Mouse (Mus musculus) cortical plate, adult 2 months (tissue): Measurements from ENCODE around the gene Cstf2t. TPM values are rescaled to one million over a fixed set of nuclear protein-coding genes. Genes with fewer than 3 reads are reported as not detected.

Experiments
- H3K27ac ChIP-seq: fragments of 200-500 bp; 2 replicates; pipeline ENCODE4 v1.5.1; 2012; ENCODE audit warnings: low read length, control low read depth, inconsistent platforms; ENCODE audit not compliant: insufficient read depth
- H3K4me1 ChIP-seq: fragments of 200-500 bp; 2 replicates; pipeline ENCODE4 v1.6.1; 2011; ENCODE audit warnings: low read length; ENCODE audit not compliant: control insufficient read depth, insufficient read depth
- H3K4me3 ChIP-seq: fragments of 200-500 bp; 2 replicates; pipeline ENCODE4 v1.5.1; 2011; ENCODE audit warnings: mild to moderate bottlenecking, low read length, control low read depth; ENCODE audit not compliant: insufficient read depth
- CTCF ChIP-seq: fragments of 200-500 bp; IDR thresholded peaks from 2 replicates; pipeline ENCODE4 v1.5.1; 2011; ENCODE audit warnings: mild to moderate bottlenecking, control low read depth, low read length; ENCODE audit not compliant: insufficient read depth; ENCODE audit errors: extremely low read depth
- POLR2A ChIP-seq: fragments of 200-500 bp; IDR thresholded peaks from 2 replicates; pipeline ENCODE4 v1.6.1; 2011; ENCODE audit warnings: mild to moderate bottlenecking, low read length, control low read depth; ENCODE audit not compliant: insufficient read depth; ENCODE audit errors: extremely low read depth
- polyA plus RNA-seq: library from polyadenylated mRNA; depleted of rRNA; stranded (reverse); fragments of >200 nt; gene quantifications from 2 replicates; pipeline ENCODE4 v1.2.3, GENCODE M21; 2012

Cstf2t gene
- polyA plus RNA-seq, 1 experiment = 39.2 TPM

- H3K27ac ChIP-seq = no peak overlapping the region
- H3K4me1 ChIP-seq = 0 out of 2 replicates have a peak, but pooled peaks cover 1% of the 10 kb centered on the region
- no peak overlapping the region for H3K4me3 ChIP-seq
- no peak for TF ChIP-seq POLR2A
- no peak for TF ChIP-seq CTCF
Measured at GRCm38 (mm10) chr19:31078241-31078640, 4.4 kb upstream of the Cstf2t start.

- Histone ChIP-seq H3K4me3 (peak overlapping the region; percentile 65), H3K27ac (no peak overlapping the region), H3K4me1 (peaks cover 8% of the 10 kb centered on the region)
- TF ChIP-seq CTCF = no peak
- no peak for TF ChIP-seq POLR2A
Measured at GRCm38 (mm10) chr19:31082226-31082625, 411 bp upstream of the Cstf2t start.

- TF ChIP-seq CTCF = no peak
- no peak for TF ChIP-seq POLR2A
- no peak overlapping the region for H3K27ac ChIP-seq
- peaks cover 8% of the 10 kb centered on the region for H3K4me1 ChIP-seq
- H3K4me3 ChIP-seq = peak overlapping the region; percentile 65; the same call in 1 of the 2 replicates
Measured at GRCm38 (mm10) chr19:31083761-31084160, 1.1 kb downstream of the Cstf2t start.

- no peak for TF ChIP-seq POLR2A
- no peak for TF ChIP-seq CTCF
- H3K27ac ChIP-seq = no peak overlapping the region
- no peak overlapping the region for H3K4me3 ChIP-seq
- H3K4me1 ChIP-seq = no peaks in the 10 kb centered on the region
Measured at GRCm38 (mm10) chr19:31097857-31098256, 15.2 kb downstream of the Cstf2t start.

GRCm38 (mm10) chr19:31099369-31099768 is 16.7 kb downstream of the Cstf2t start:
- no peak overlapping the region for H3K27ac ChIP-seq
- H3K4me3 ChIP-seq = no peak overlapping the region
- H3K4me1 ChIP-seq = no peaks in the 10 kb centered on the region
- TF ChIP-seq POLR2A (no peak), CTCF (no peak)

GRCm38 (mm10) chr19:31104764-31105163 is 22.1 kb downstream of the Cstf2t start:
- TF ChIP-seq POLR2A (no peak), CTCF (no peak)
- no peak overlapping the region for H3K4me3 ChIP-seq
- no peaks in the 10 kb centered on the region for H3K4me1 ChIP-seq
- no peak overlapping the region for H3K27ac ChIP-seq

GRCm38 (mm10) chr19:31106036-31106435 is 23.4 kb downstream of the Cstf2t start:
- TF ChIP-seq CTCF (no peak), POLR2A (no peak)
- Histone ChIP-seq H3K27ac (no peak overlapping the region), H3K4me1 (no peaks in the 10 kb centered on the region), H3K4me3 (no peak overlapping the region)

- TF ChIP-seq POLR2A = no peak
- no peak for TF ChIP-seq CTCF
- H3K27ac ChIP-seq = no peak overlapping the region
- no peak overlapping the region for H3K4me3 ChIP-seq
- H3K4me1 ChIP-seq = no peaks in the 10 kb centered on the region
Measured at GRCm38 (mm10) chr19:31106835-31107554, 24.4 kb downstream of the Cstf2t start.

- no peak overlapping the region for H3K4me3 ChIP-seq
- no peaks in the 10 kb centered on the region; the same call in 1 of the 2 replicates for H3K4me1 ChIP-seq
- TF ChIP-seq CTCF = no peak
- no peak for TF ChIP-seq POLR2A
- H3K27ac ChIP-seq = no peak overlapping the region
Measured at GRCm38 (mm10) chr19:31114690-31115089, 32.1 kb downstream of the Cstf2t start.

GRCm38 (mm10) chr19:31124628-31125027 is 42.0 kb downstream of the Cstf2t start:
- no peak overlapping the region for H3K4me3 ChIP-seq
- no peaks in the 10 kb centered on the region for H3K4me1 ChIP-seq
- TF ChIP-seq CTCF = no peak
- no peak for TF ChIP-seq POLR2A
- H3K27ac ChIP-seq = no peak overlapping the region

- no peak overlapping the region for H3K4me3 ChIP-seq
- H3K4me1 ChIP-seq = no peaks in the 10 kb centered on the region
- no peak overlapping the region for H3K27ac ChIP-seq
- TF ChIP-seq CTCF = no peak
Measured at GRCm38 (mm10) chr19:31132614-31133013, 50.0 kb downstream of the Cstf2t start.
